Comparison of ENCODE assay signal across 26 mouse cellular contexts in genomic region chr15:79731554-79731953, GRCm38 (mm10). TPM values are rescaled to one million over a fixed set of nuclear protein-coding genes. Genes with fewer than 3 reads are reported as not detected.
DNase-seq lines count a peak whose midpoint lies in the region; ATAC-seq lines count a peak whose summit lies in the region.
"Had no signal": no experiment of that assay in that cellular context is flagged by ENCODE, and none has a peak within 500 bp of the region (broad histone marks: within the 10 kb centered on the region; RNA-seq: fewer than 3 reads in every experiment).

No protein-coding gene starts in this region.

- no peak overlapping the region for H3K27ac ChIP-seq in liver, embryonic 16.5 days (ENCODE audit: low read length)
- no peak overlapping the region for H3K27ac ChIP-seq in liver, embryonic 12.5 days
- H3K27ac ChIP-seq: embryonic facial prominence, embryonic 12.5 days; embryonic facial prominence, embryonic 15.5 days; forebrain, embryonic 13.5 days; heart, adult 2 months; heart, embryonic 10.5 days; heart, embryonic 13.5 days; hindbrain, embryonic 14.5 days; hindbrain, postnatal 0 days had no signal

- H3K4me3 ChIP-seq in liver, embryonic 16.5 days (ENCODE audit: low read depth, low read length): no peak overlapping the region
- no peak overlapping the region for H3K4me3 ChIP-seq in liver, embryonic 12.5 days
- H3K4me3 ChIP-seq: embryonic facial prominence, embryonic 12.5 days; embryonic facial prominence, embryonic 15.5 days; forebrain, embryonic 13.5 days; heart, adult 2 months; heart, embryonic 10.5 days; heart, embryonic 13.5 days had no signal

- no peaks in the 10 kb centered on the region; the same call in 1 of the 2 replicates for H3K4me1 ChIP-seq in liver, embryonic 16.5 days (ENCODE audit: control insufficient read depth, low read depth, low read length)
- H3K4me1 ChIP-seq in liver, embryonic 12.5 days: no peaks in the 10 kb centered on the region
- H3K4me1 ChIP-seq: embryonic facial prominence, embryonic 12.5 days; forebrain, embryonic 13.5 days had no signal

- no peak overlapping the region for H3K9ac ChIP-seq in liver, embryonic 16.5 days (ENCODE audit: low read depth, low read length)
- H3K9ac ChIP-seq in liver, embryonic 12.5 days: no peak overlapping the region
- H3K9ac ChIP-seq: embryonic facial prominence, embryonic 12.5 days; embryonic facial prominence, embryonic 15.5 days; forebrain, embryonic 13.5 days; heart, embryonic 13.5 days; hindbrain, embryonic 14.5 days had no signal

- no peaks in the 10 kb centered on the region for H3K27me3 ChIP-seq in liver, embryonic 16.5 days (ENCODE audit: control insufficient read depth, insufficient read depth, low read depth, low read length)
- no peaks in the 10 kb centered on the region for H3K27me3 ChIP-seq in liver, embryonic 12.5 days (replicated peaks)
- H3K27me3 ChIP-seq: embryonic facial prominence, embryonic 12.5 days; embryonic facial prominence, embryonic 15.5 days; forebrain, embryonic 13.5 days; heart, embryonic 13.5 days had no signal

- no peak overlapping the region for H3K4me2 ChIP-seq in liver, embryonic 16.5 days (ENCODE audit: low read depth, low read length)
- H3K4me2 ChIP-seq in liver, embryonic 12.5 days: no peak overlapping the region
- H3K4me2 ChIP-seq: embryonic facial prominence, embryonic 12.5 days; embryonic facial prominence, embryonic 15.5 days; forebrain, embryonic 13.5 days; heart, embryonic 13.5 days; hindbrain, embryonic 14.5 days had no signal

- H3K9me3 ChIP-seq in liver, embryonic 16.5 days (replicated peaks; ENCODE audit: control insufficient read depth, low read length): no peaks in the 10 kb centered on the region
- no peaks in the 10 kb centered on the region for H3K9me3 ChIP-seq in liver, embryonic 12.5 days (replicated peaks)
- H3K9me3 ChIP-seq: embryonic facial prominence, embryonic 12.5 days; embryonic facial prominence, embryonic 15.5 days; forebrain, embryonic 13.5 days; heart, embryonic 10.5 days; heart, embryonic 13.5 days had no signal

- DNase-seq in adipocyte (ENCODE audit: low spot score): peak; percentile 91
- DNase-seq in fat pad, adult 2 months (ENCODE audit: extremely low read depth, low read depth, low spot score): peak; percentile 43
- DNase-seq in retina, embryonic 14.5 days (ENCODE audit: low spot score): no peak
- DNase-seq: adrenal gland, postnatal 10 days; adrenal gland, postnatal 36 days; cerebellum, adult 11 months; cerebellum, adult 2 months; cerebellum, adult 9-11 months; cerebellum, postnatal 25 days; gastrocnemius, postnatal 25 days; heart, adult 2 months; heart, postnatal 14 days; heart, postnatal 4 days had no signal

- 72% methylated on average over 7 of the region's 7 CpGs for WGBS in liver, embryonic 16.5 days (ENCODE audit: insufficient replicate concordance)
- WGBS in liver, embryonic 12.5 days (ENCODE audit: insufficient replicate concordance): 80% methylated on average over 7 of the region's 7 CpGs

- H3K36me3 ChIP-seq in liver, embryonic 16.5 days (ENCODE audit: control insufficient read depth, insufficient read depth): peaks cover 9% of the 10 kb centered on the region
- peaks cover 71% of the 10 kb centered on the region for H3K36me3 ChIP-seq in liver, embryonic 12.5 days

- ATAC-seq in liver, embryonic 16.5 days (ENCODE audit: low read depth): 0 out of 2 replicates have a peak, but pooled peaks have one; percentile 15
- ATAC-seq in liver, embryonic 12.5 days: no peak
- ATAC-seq in monocyte, adult 5-6 weeks (replicated peaks; ENCODE audit: insufficient number of reproducible peaks, low FRiP score, low TSS enrichment, poor library complexity, severe bottlenecking): no peak
- ATAC-seq: activated CD4-positive, CD25-positive, alpha-beta regulatory T cell, adult 4 months; forebrain, embryonic 13.5 days; forebrain, embryonic 16.5 days; hindbrain, postnatal 0 days; inflammation-experienced regulatory T-cells, adult 6 months had no signal

RNA-seq across cellular contexts. Expression of gene Sun2, which starts 10.8 kb away (rescaled TPM):
- polyA plus RNA-seq in liver, embryonic 16.5 days (2015; fragmentation: Nextera tagmentation; extraction: Ambion mirVana): 3.0 and 3.1 TPM in 2 replicates
- 1.6 and 2.9 TPM in 2 replicates for polyA plus RNA-seq in liver, embryonic 12.5 days (2016; fragmentation: Nextera tagmentation; extraction: Ambion mirVana)
- 138 to 194 TPM (median 160 TPM) in 3 replicates for total RNA-seq in monocyte, adult 5-6 weeks (2017)

RNA-seq across cellular contexts. Expression of gene Gtpbp1, which starts 40.9 kb away (rescaled TPM):
- 26.2 and 28.5 TPM in 2 replicates for polyA plus RNA-seq in liver, embryonic 16.5 days (2015; fragmentation: Nextera tagmentation; extraction: Ambion mirVana)
- polyA plus RNA-seq in liver, embryonic 12.5 days (2016; fragmentation: Nextera tagmentation; extraction: Ambion mirVana): 48.3 and 50.0 TPM in 2 replicates
- total RNA-seq in monocyte, adult 5-6 weeks (2017): 53.0 to 76.7 TPM (median 73.7 TPM) in 3 replicates

RNA-seq across cellular contexts. Expression of gene Josd1, which starts 43.8 kb away (rescaled TPM):
- polyA plus RNA-seq in liver, embryonic 16.5 days (2015; fragmentation: Nextera tagmentation; extraction: Ambion mirVana): 19.2 and 21.6 TPM in 2 replicates
- 37.7 and 38.3 TPM in 2 replicates for polyA plus RNA-seq in liver, embryonic 12.5 days (2016; fragmentation: Nextera tagmentation; extraction: Ambion mirVana)
- total RNA-seq in monocyte, adult 5-6 weeks (2017): 15.8 to 20.3 TPM (median 16.9 TPM) in 3 replicates

RNA-seq across cellular contexts. Expression of gene Dnal4, which starts 46.1 kb away (rescaled TPM):
- polyA plus RNA-seq in liver, embryonic 16.5 days (2015; fragmentation: Nextera tagmentation; extraction: Ambion mirVana): 7.2 and 8.3 TPM in 2 replicates
- polyA plus RNA-seq in liver, embryonic 12.5 days (2016; fragmentation: Nextera tagmentation; extraction: Ambion mirVana): 13.5 and 14.0 TPM in 2 replicates
- 8.3 to 15.0 TPM (median 9.1 TPM) in 3 replicates for total RNA-seq in monocyte, adult 5-6 weeks (2017)
